Mouse (Mus musculus) kidney, postnatal 0 days (tissue): ENCODE results near the gene Bad. TPM values are rescaled to one million over a fixed set of nuclear protein-coding genes. Genes with fewer than 3 reads are reported as not detected.

Source experiments
- ATAC-seq: fragments of 200-750 bp; cut with Nextera tagmentation; replicated peaks from 2 replicates; pipeline ENCODE4 v1.8.0; 2017; ENCODE audit warnings: low read depth, moderate number of reproducible peaks, moderate TSS enrichment, moderate library complexity; ENCODE audit not compliant: low FRiP score
- DNase-seq: peaks from one replicate; pipeline ENCODE4 v3.0.0-alpha.2; 2016; ENCODE audit warnings: low spot score
- H3K27ac ChIP-seq: fragments of 300-500 bp; sonication (generic); 2 replicates; pipeline ENCODE4 v1.5.1; 2014; ENCODE audit warnings: mild to moderate bottlenecking
- H3K27me3 ChIP-seq: fragments of 300-500 bp; sonication (generic); 2 replicates; pipeline ENCODE4 v1.6.1; 2014; ENCODE audit warnings: low read length, mixed read lengths; ENCODE audit not compliant: insufficient read depth
- H3K36me3 ChIP-seq: fragments of 300-500 bp; sonication (generic); 2 replicates; pipeline ENCODE4 v1.6.1; 2014; ENCODE audit warnings: low read length, mixed read lengths; ENCODE audit not compliant: insufficient read depth
- H3K4me1 ChIP-seq: fragments of 300-500 bp; sonication (generic); replicated peaks from 2 replicates; pipeline ENCODE4 v1.6.1; 2014; ENCODE audit warnings: antibody characterized with exemption, low read length, mixed read lengths; ENCODE audit not compliant: insufficient read depth
- H3K4me2 ChIP-seq: fragments of 300-500 bp; sonication (generic); 2 replicates; pipeline ENCODE4 v1.6.1; 2014; ENCODE audit warnings: mild to moderate bottlenecking, low read length, moderate library complexity, mixed read lengths
- H3K4me3 ChIP-seq: fragments of 300-500 bp; sonication (generic); replicated peaks from 2 replicates; pipeline ENCODE4 v1.5.1; 2014; ENCODE audit warnings: low read depth, low read length
- H3K9ac ChIP-seq: fragments of 300-500 bp; sonication (generic); 2 replicates; pipeline ENCODE4 v1.6.1; 2014; ENCODE audit warnings: low read depth, low read length
- H3K9me3 ChIP-seq: fragments of 300-500 bp; sonication (generic); replicated peaks from 2 replicates; pipeline ENCODE4 v1.6.1; 2016; ENCODE audit warnings: low read length, inconsistent platforms, mixed read lengths
- CTCF ChIP-seq: IDR thresholded peaks from 2 replicates; pipeline ENCODE4 v1.5.1; 2016; ENCODE audit warnings: antibody characterized with exemption, low read depth, mild to moderate bottlenecking, moderate library complexity
- WGBS: fragments of 180-500 bp; shearing (Covaris S2); extraction: QIAGEN DNeasy Blood & Tissue Kit; methylation state at CpG from one replicate; pipeline ENCODE4 v1.1.7; 2014; 5-methylcytosine and 5-hydroxymethylcytosine counted together
- polyA plus RNA-seq: library from polyadenylated mRNA; unstranded; fragments of >200 nt; fragmentation: Nextera tagmentation; extraction: Ambion mirVana; gene quantifications from 2 replicates; pipeline ENCODE4 v1.2.1, GENCODE M21; 2015

Bad gene
- polyA plus RNA-seq, 1 experiment from 2014 or later = 75.8 TPM

DNA sequence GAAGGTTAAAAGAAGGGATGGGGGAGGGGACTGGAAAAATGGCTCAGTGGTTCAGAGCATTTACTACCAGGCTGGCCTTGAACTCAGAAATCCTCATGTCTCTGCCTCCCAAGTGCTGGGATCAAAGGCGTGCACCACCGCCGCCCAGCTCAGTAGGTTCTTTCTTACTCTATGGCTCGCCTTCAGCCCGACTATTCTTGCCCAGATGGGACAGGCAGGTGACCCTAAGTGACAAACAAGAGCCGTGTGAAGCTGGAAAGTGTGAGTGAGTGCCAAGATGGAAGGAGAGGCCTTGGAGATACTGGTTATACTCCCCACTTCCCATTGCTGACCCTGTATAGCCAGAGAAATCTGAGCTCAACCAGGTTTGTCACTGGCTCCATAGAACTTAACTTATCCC is 2.0 kb downstream of the Bad start:
- WGBS = 95% methylated on average over 6 of the region's 6 CpGs
- H3K9me3 ChIP-seq = no peaks in the 10 kb centered on the region
- DNase-seq = no peak
- H3K4me1 ChIP-seq = peaks cover 19% of the 10 kb centered on the region
- no peak overlapping the region for H3K4me3 ChIP-seq
- no peak overlapping the region for H3K4me2 ChIP-seq
- ATAC-seq = no peak
- H3K27me3 ChIP-seq = no peaks in the 10 kb centered on the region
- TF ChIP-seq CTCF = no peak
- no peak overlapping the region for H3K9ac ChIP-seq
- H3K27ac ChIP-seq = no peak overlapping the region
- H3K36me3 ChIP-seq = peaks cover 6% of the 10 kb centered on the region; the same call in 1 of the 2 replicates

DNA sequence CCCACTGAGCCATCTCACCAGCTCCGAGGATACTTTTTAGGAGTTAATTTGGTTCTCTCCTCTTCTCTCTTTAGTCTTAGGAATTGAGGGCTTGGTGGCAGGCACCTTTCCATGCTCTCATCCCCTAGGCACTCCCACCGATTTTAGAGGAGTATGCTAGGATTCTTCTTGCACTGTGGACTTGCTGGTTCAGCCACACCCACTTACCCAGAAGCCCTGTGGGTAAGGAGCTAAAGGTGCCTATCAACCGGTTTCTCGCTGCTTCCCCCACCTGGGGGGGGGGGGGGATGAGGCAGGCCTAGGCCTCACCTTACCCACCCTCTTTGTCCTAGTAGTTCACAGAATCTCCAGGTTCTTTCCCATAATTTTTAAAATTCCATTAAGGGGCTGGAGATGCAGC is 6.1 kb downstream of the Bad start:
- 46% methylated on average over 4 of the region's 4 CpGs for WGBS
- DNase-seq (no peak), ATAC-seq (no peak)
- Histone ChIP-seq H3K4me1 (peaks cover 11% of the 10 kb centered on the region; the same call in 1 of the 2 replicates), H3K9me3 (no peaks in the 10 kb centered on the region), H3K36me3 (peaks cover 9% of the 10 kb centered on the region; the same call in 1 of the 2 replicates), H3K4me2 (no peak overlapping the region), H3K27ac (no peak overlapping the region), H3K4me3 (no peak overlapping the region), H3K27me3 (no peaks in the 10 kb centered on the region), H3K9ac (no peak overlapping the region)
- TF ChIP-seq CTCF = no peak

GRCm38 (mm10) chr19:6948186-6948585 is 6.5 kb downstream of the Bad start:
- no peak overlapping the region for H3K9ac ChIP-seq
- ATAC-seq (no peak), DNase-seq (no peak)
- H3K9me3 ChIP-seq = no peaks in the 10 kb centered on the region
- 78% methylated on average over 4 of the region's 4 CpGs for WGBS
- no peaks in the 10 kb centered on the region for H3K27me3 ChIP-seq
- H3K4me2 ChIP-seq = no peak overlapping the region
- H3K4me1 ChIP-seq = peaks cover 8% of the 10 kb centered on the region; the same call in 1 of the 2 replicates
- no peak for TF ChIP-seq CTCF
- H3K4me3 ChIP-seq = no peak overlapping the region
- no peak overlapping the region for H3K27ac ChIP-seq
- peaks cover 9% of the 10 kb centered on the region; the same call in 1 of the 2 replicates for H3K36me3 ChIP-seq

GRCm38 (mm10) chr19:6949532-6949931 is 7.9 kb downstream of the Bad start:
- Histone ChIP-seq H3K9me3 (no peaks in the 10 kb centered on the region), H3K27ac (no peak overlapping the region), H3K4me3 (no peak overlapping the region), H3K4me1 (peaks cover 8% of the 10 kb centered on the region; the same call in 1 of the 2 replicates), H3K36me3 (peaks cover 17% of the 10 kb centered on the region; the same call in 1 of the 2 replicates), H3K27me3 (no peaks in the 10 kb centered on the region), H3K9ac (no peak overlapping the region), H3K4me2 (no peak overlapping the region)
- no peak for TF ChIP-seq CTCF
- 94% methylated on average over 5 of the region's 5 CpGs for WGBS
- DNase-seq (no peak), ATAC-seq (no peak)

DNA sequence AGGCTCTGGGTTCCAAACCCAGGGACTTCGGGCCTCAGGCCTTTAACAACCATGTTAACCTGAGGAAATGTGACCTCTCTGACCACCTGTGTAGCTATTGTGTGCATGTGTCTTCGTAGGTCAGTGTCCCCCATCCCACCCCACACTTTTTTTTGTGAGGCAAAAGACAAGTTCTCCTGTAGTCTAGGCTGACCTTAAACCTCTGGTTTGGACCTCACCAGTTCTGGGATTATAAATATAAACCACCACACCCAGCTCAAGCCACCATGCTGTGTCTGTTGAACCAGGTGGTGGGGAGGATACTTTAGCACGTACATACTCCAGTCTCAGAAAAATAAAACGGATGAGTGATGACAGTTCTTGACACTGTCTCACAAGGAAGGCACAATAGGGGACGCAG is 8.3 kb downstream of the Bad start:
- H3K4me1 ChIP-seq = peaks cover 8% of the 10 kb centered on the region; the same call in 1 of the 2 replicates
- no peaks in the 10 kb centered on the region for H3K9me3 ChIP-seq
- ATAC-seq (no peak), DNase-seq (no peak)
- no peak for TF ChIP-seq CTCF
- H3K9ac ChIP-seq = peak overlapping the region; percentile 67; the same call in 1 of the 2 replicates
- peaks cover 20% of the 10 kb centered on the region; the same call in 1 of the 2 replicates for H3K36me3 ChIP-seq
- H3K27me3 ChIP-seq = no peaks in the 10 kb centered on the region
- peak overlapping the region; percentile 96 for H3K27ac ChIP-seq
- peak overlapping the region; percentile 67 for H3K4me2 ChIP-seq
- H3K4me3 ChIP-seq = peak overlapping the region; percentile 58; the same call in 1 of the 2 replicates
- WGBS = 50% methylated on average over 5 of the region's 5 CpGs

DNA sequence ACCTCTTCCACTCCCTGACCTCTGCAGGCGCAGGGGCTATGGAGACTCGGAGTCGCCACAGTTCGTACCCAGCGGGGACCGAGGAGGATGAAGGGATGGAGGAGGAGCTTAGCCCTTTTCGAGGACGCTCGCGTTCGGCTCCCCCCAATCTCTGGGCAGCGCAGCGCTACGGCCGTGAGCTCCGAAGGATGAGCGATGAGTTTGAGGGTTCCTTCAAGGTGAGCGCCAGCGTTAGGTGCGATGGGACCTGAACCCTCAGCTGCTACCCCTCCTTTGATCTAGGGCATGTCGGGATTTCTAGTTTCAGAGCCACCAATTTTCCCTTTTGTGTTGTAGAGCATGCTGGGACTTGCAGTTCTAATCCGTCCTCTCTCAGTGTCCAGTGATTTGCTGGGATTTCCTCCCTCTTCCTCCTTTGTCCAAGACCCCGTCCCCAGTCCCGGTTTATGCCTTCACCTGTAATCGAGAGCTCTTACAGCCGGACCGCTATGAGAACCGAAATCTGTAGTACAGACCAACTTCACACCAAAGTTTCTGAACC is 9.0 kb downstream of the Bad start:
- DNase-seq = peak; percentile 88
- Histone ChIP-seq H3K27ac (peak overlapping the region; percentile 96), H3K36me3 (peaks cover 26% of the 10 kb centered on the region; the same call in 1 of the 2 replicates), H3K27me3 (no peaks in the 10 kb centered on the region), H3K4me2 (peak overlapping the region; percentile 67), H3K4me1 (peaks cover 8% of the 10 kb centered on the region; the same call in 1 of the 2 replicates), H3K9me3 (no peaks in the 10 kb centered on the region), H3K4me3 (peak overlapping the region; percentile 58), H3K9ac (peak overlapping the region; percentile 67)
- WGBS = under 1% methylated on average over 28 of the region's 28 CpGs
- peak; percentile 15 for ATAC-seq
- TF ChIP-seq CTCF = no peak
